Comparison of ENCODE assay signal across 8 mouse cellular contexts in the genomic region with DNA sequence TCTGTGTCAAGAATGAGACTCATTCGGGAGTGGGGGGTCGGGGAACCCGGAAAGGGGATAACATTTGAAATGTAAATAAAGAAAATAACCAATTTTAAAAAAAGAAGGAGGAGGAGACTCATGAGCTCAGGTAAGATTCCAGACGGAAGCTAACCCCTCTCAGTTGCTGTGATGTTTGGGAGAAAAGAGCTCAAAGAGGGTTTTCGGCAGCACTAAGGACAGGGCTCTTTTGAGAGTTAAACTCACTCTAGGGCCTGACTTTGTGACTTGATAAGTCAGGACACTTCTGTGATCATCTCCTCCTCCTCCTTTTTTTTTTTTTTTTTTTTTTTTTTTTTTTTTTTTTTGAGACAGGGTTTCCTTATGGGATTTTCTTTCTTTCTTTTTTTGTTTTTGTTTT. TPM values are rescaled to one million over a fixed set of nuclear protein-coding genes. Genes with fewer than 3 reads are reported as not detected.
A peak's percentile ranks its signal among the peaks of the same experiment; 100 is the strongest.
DNase-seq lines count a peak whose midpoint lies in the region; ATAC-seq and TF ChIP-seq lines count a peak whose summit lies in the region.

No protein-coding gene starts in this region.

- peak overlapping the region; percentile 65 for H3K4me2 ChIP-seq in intestine, embryonic 15.5 days (replicated peaks)
- H3K4me2 ChIP-seq in neural tube, embryonic 13.5 days, result peak overlapping the region; percentile 59

- H3K9me3 ChIP-seq in intestine, embryonic 15.5 days, result no peaks in the 10 kb centered on the region
- H3K9me3 ChIP-seq in neural tube, embryonic 13.5 days, result 0 out of 2 replicates have a peak, but pooled peaks cover 3% of the 10 kb centered on the region

- intact Hi-C loops in left cerebral cortex, adult 2 months (cut with DNase I), result loop anchor here (2.0 kb wide), 1 partner anchor 24 kb away; a partner anchor contains a TSS

- no peaks in the 10 kb centered on the region for H3K27me3 ChIP-seq in intestine, embryonic 15.5 days (replicated peaks)
- H3K27me3 ChIP-seq in neural tube, embryonic 13.5 days, result no peaks in the 10 kb centered on the region

- 0 out of 2 replicates have a peak overlapping the region, but pooled peaks have one; percentile 84 for H3K9ac ChIP-seq in intestine, embryonic 15.5 days
- H3K9ac ChIP-seq in neural tube, embryonic 13.5 days, result peak overlapping the region; percentile 83

- H3K4me3 ChIP-seq in left cerebral cortex, adult 2 months, result peak overlapping the region; percentile 70
- peak overlapping the region; percentile 74 for H3K4me3 ChIP-seq in cortical plate, adult 2 months (ENCODE audit: insufficient read depth, low read length)
- H3K4me3 ChIP-seq in intestine, embryonic 15.5 days (replicated peaks), result peak overlapping the region; percentile 67
- H3K4me3 ChIP-seq in neural tube, embryonic 13.5 days, result peak overlapping the region; percentile 63

- ATAC-seq in intestine, embryonic 15.5 days, result no peak
- no peak for ATAC-seq in neural tube, embryonic 13.5 days (ENCODE audit: low read depth)
- no peak for ATAC-seq in cerebellum, adult (ENCODE audit: insufficient number of reproducible peaks, low FRiP score, low TSS enrichment)

- DNase-seq in left cerebral cortex, adult 2 months (ENCODE audit: extremely low spot score in 1 of 2, low spot score in 2 of 2), result no peak
- no peak for DNase-seq in left cerebral cortex, adult 18-20 months (ENCODE audit: low spot score in 2 of 2)
- no peak for DNase-seq in c-Kit-positive CD71-positive TER-119-positive erythroid progenitor cells, embryonic 14.5 days (ENCODE audit: low spot score)
- no peak for DNase-seq in urinary bladder, postnatal 14 days (ENCODE audit: low spot score)

- no peak for TF ChIP-seq POLR2A in cortical plate, adult 2 months (IDR thresholded peaks at IDR 0.05; ENCODE audit: extremely low read depth, insufficient read depth, low read length)

- peak overlapping the region; percentile 97; the same call in 1 of the 2 replicates for H3K27ac ChIP-seq in left cerebral cortex, adult 2 months
- no peak overlapping the region for H3K27ac ChIP-seq in cortical plate, adult 2 months (ENCODE audit: insufficient read depth, low read length)
- H3K27ac ChIP-seq in intestine, embryonic 15.5 days, result peak overlapping the region; percentile 98
- H3K27ac ChIP-seq in neural tube, embryonic 13.5 days (replicated peaks), result peak overlapping the region; percentile 97; the same call in 1 of the 2 replicates

- peaks cover 21% of the 10 kb centered on the region for H3K36me3 ChIP-seq in intestine, embryonic 15.5 days
- H3K36me3 ChIP-seq in neural tube, embryonic 13.5 days, result peaks cover 32% of the 10 kb centered on the region

- TF ChIP-seq CTCF in left cerebral cortex, adult 2 months (IDR thresholded peaks at IDR 0.05), result no peak
- no peak for TF ChIP-seq CTCF in cortical plate, adult 2 months (IDR thresholded peaks at IDR 0.05; ENCODE audit: extremely low read depth, insufficient read depth, low read length)

- H3K4me1 ChIP-seq in cortical plate, adult 2 months (ENCODE audit: control insufficient read depth, insufficient read depth, low read length), result no peaks in the 10 kb centered on the region; the same call in none of the 2 replicates
- no peaks in the 10 kb centered on the region for H3K4me1 ChIP-seq in intestine, embryonic 15.5 days (replicated peaks)
- H3K4me1 ChIP-seq in neural tube, embryonic 13.5 days (replicated peaks), result peaks cover 22% of the 10 kb centered on the region

- 17% methylated on average over 5 of the region's 5 CpGs for WGBS in intestine, embryonic 15.5 days
- WGBS in neural tube, embryonic 13.5 days, result 39% methylated on average over 5 of the region's 5 CpGs

RNA-seq across cellular contexts. Expression of a gene that starts 0.7 kb away (rescaled TPM):
- 1 to 10 TPM; 4.2 to 5.5 TPM for total RNA-seq in left cerebral cortex, adult 2 months (2021)
- 1 to 10 TPM; 4.4 to 4.8 TPM for total RNA-seq in left cerebral cortex, adult 18-20 months (2021)
- 5.7 and 6.5 TPM in 2 replicates for polyA plus RNA-seq in cortical plate, adult 2 months (2012; rRNA removed)
- polyA plus RNA-seq in intestine, embryonic 15.5 days (2015; fragmentation: Nextera tagmentation; extraction: Ambion mirVana), result 6.0 and 6.5 TPM in 2 replicates
- 8.3 and 9.1 TPM in 2 replicates for polyA plus RNA-seq in neural tube, embryonic 13.5 days (2015; fragmentation: Nextera tagmentation; extraction: Ambion mirVana)

RNA-seq across cellular contexts. Expression of a gene that starts 5.0 kb away (rescaled TPM):
- total RNA-seq in left cerebral cortex, adult 2 months (2021), result not detected
- total RNA-seq in left cerebral cortex, adult 18-20 months (2021), result not detected
- not detected in 2 replicates for polyA plus RNA-seq in cortical plate, adult 2 months (2012; rRNA removed)
- not detected in 2 replicates for polyA plus RNA-seq in intestine, embryonic 15.5 days (2015; fragmentation: Nextera tagmentation; extraction: Ambion mirVana)
- not detected in 2 replicates for polyA plus RNA-seq in neural tube, embryonic 13.5 days (2015; fragmentation: Nextera tagmentation; extraction: Ambion mirVana)

RNA-seq across cellular contexts. Expression of a gene that starts 12.4 kb away (rescaled TPM):
- total RNA-seq in left cerebral cortex, adult 2 months (2021), result 10 to 100 TPM; 30.5 to 32.5 TPM
- 10 to 100 TPM; 27.8 to 31.0 TPM for total RNA-seq in left cerebral cortex, adult 18-20 months (2021)
- 34.4 and 36.9 TPM in 2 replicates for polyA plus RNA-seq in cortical plate, adult 2 months (2012; rRNA removed)
- polyA plus RNA-seq in intestine, embryonic 15.5 days (2015; fragmentation: Nextera tagmentation; extraction: Ambion mirVana), result 22.2 and 25.0 TPM in 2 replicates
- 69.9 and 81.4 TPM in 2 replicates for polyA plus RNA-seq in neural tube, embryonic 13.5 days (2015; fragmentation: Nextera tagmentation; extraction: Ambion mirVana)

RNA-seq across cellular contexts. Expression of a gene that starts 18.6 kb away (rescaled TPM):
- 10 to 100 TPM; 53.3 to 59.1 TPM for total RNA-seq in left cerebral cortex, adult 2 months (2021)
- 10 to 100 TPM; 57.3 to 59.7 TPM for total RNA-seq in left cerebral cortex, adult 18-20 months (2021)
- polyA plus RNA-seq in cortical plate, adult 2 months (2012; rRNA removed), result 68.6 and 70.2 TPM in 2 replicates
- polyA plus RNA-seq in intestine, embryonic 15.5 days (2015; fragmentation: Nextera tagmentation; extraction: Ambion mirVana), result 13.4 TPM in 2 replicates
- polyA plus RNA-seq in neural tube, embryonic 13.5 days (2015; fragmentation: Nextera tagmentation; extraction: Ambion mirVana), result 40.0 and 43.3 TPM in 2 replicates

RNA-seq across cellular contexts. Expression of a gene that starts 18.8 kb away (rescaled TPM):
- total RNA-seq in left cerebral cortex, adult 2 months (2021), result 10 to 100 TPM; 36.3 to 40.3 TPM
- total RNA-seq in left cerebral cortex, adult 18-20 months (2021), result 10 to 100 TPM; 34.9 to 35.5 TPM
- polyA plus RNA-seq in cortical plate, adult 2 months (2012; rRNA removed), result 28.7 and 30.0 TPM in 2 replicates
- polyA plus RNA-seq in intestine, embryonic 15.5 days (2015; fragmentation: Nextera tagmentation; extraction: Ambion mirVana), result 5.5 and 5.6 TPM in 2 replicates
- 6.2 and 6.3 TPM in 2 replicates for polyA plus RNA-seq in neural tube, embryonic 13.5 days (2015; fragmentation: Nextera tagmentation; extraction: Ambion mirVana)
